Mouse (Mus musculus) MEL (cell line): ENCODE results near the gene Ctsl. TPM values are rescaled to one million over a fixed set of nuclear protein-coding genes. Genes with fewer than 3 reads are reported as not detected.

Experiments used
- DNase-seq: peaks from one replicate; pipeline ENCODE4 v3.0.0; 2011; ENCODE audit warnings: low read depth, low spot score
- H3K27ac ChIP-seq: 2 replicates; pipeline ENCODE4 v1.5.1; 2012; ENCODE audit warnings: low read depth, mild to moderate bottlenecking, control low read depth, low read length, moderate library complexity; ENCODE audit not compliant: control insufficient read depth
- H3K27me3 ChIP-seq, 2 experiments: fragments of 150-350 bp in 1 of 2; sonication (generic) in 1 of 2; 2 replicates each; pipeline ENCODE4 v1.6.1; 2012; ENCODE audit warnings: low read length in 2 of 2, mild to moderate bottlenecking in 2 of 2, improper control_type of control experiment in 1 of 2, moderate library complexity in 1 of 2; ENCODE audit not compliant: insufficient read depth in 2 of 2, control insufficient read depth in 1 of 2
- H3K36me3 ChIP-seq, 2 experiments: 2 replicates each; pipeline ENCODE4 v1.6.1; 2012 to 2014; ENCODE audit warnings: low read length in 2 of 2, improper control_type of control experiment in 1 of 2, inconsistent platforms in 1 of 2, mild to moderate bottlenecking in 1 of 2; ENCODE audit not compliant: insufficient read depth in 2 of 2, control insufficient read depth in 1 of 2
- H3K4me1 ChIP-seq, 2 experiments: fragments of 150-350 bp in 1 of 2; sonication (generic) in 1 of 2; 2 replicates each; pipeline ENCODE4 v1.6.1; 2012; ENCODE audit warnings: low read length in 2 of 2, improper control_type of control experiment in 1 of 2, mild to moderate bottlenecking in 1 of 2; ENCODE audit not compliant: insufficient read depth in 2 of 2, control insufficient read depth in 1 of 2
- H3K4me3 ChIP-seq, 2 experiments: fragments of 150-350 bp in 1 of 2; sonication (generic) in 1 of 2; 2 replicates each; pipeline ENCODE4 v1.5.1; 2012; ENCODE audit warnings: low read depth in 2 of 2, low read length in 2 of 2, mild to moderate bottlenecking in 2 of 2, moderate library complexity in 2 of 2, control low read depth in 1 of 2, improper control_type of control experiment in 1 of 2; ENCODE audit not compliant: control insufficient read depth in 1 of 2, insufficient read depth in 1 of 2
- H3K79me2 ChIP-seq: 2 replicates; pipeline ENCODE4 v1.6.1; 2012; ENCODE audit warnings: mild to moderate bottlenecking, low read length, moderate library complexity; ENCODE audit not compliant: control insufficient read depth, poor library complexity, insufficient read depth
- H3K9ac ChIP-seq: 2 replicates; pipeline ENCODE4 v1.6.1; 2012; ENCODE audit warnings: low read depth, mild to moderate bottlenecking, control low read depth, low read length, moderate library complexity; ENCODE audit not compliant: control insufficient read depth, poor library complexity, severe bottlenecking
- H3K9me3 ChIP-seq: fragments of 150-350 bp; sonication (generic); replicated peaks from 2 replicates; pipeline ENCODE4 v1.6.1; 2012; ENCODE audit warnings: mild to moderate bottlenecking, low read length, improper control_type of control experiment, moderate library complexity; ENCODE audit not compliant: insufficient read depth
- BHLHE40 ChIP-seq: IDR thresholded peaks from 2 replicates; pipeline ENCODE4 v1.6.1; 2012; ENCODE audit warnings: low read depth, mild to moderate bottlenecking, inconsistent platforms, low read length, improper control_type of control experiment, borderline replicate concordance
- CHD1 ChIP-seq: IDR thresholded peaks from 2 replicates; pipeline ENCODE4 v1.6.1; 2012; ENCODE audit warnings: low read depth, mild to moderate bottlenecking, inconsistent platforms, low read length, improper control_type of control experiment
- EP300 ChIP-seq, 2 experiments: IDR thresholded peaks; 2 replicates each; pipeline ENCODE4 v1.6.1; 2011; ENCODE audit warnings: improper control_type of control experiment in 2 of 2, low read length in 2 of 2, low read depth in 1 of 2, mild to moderate bottlenecking in 1 of 2
- ETS1 ChIP-seq: IDR thresholded peaks from 2 replicates; pipeline ENCODE4 v1.6.1; 2012; ENCODE audit warnings: low read depth, mild to moderate bottlenecking, inconsistent platforms, low read length, improper control_type of control experiment, moderate library complexity
- GATA1 ChIP-seq: IDR thresholded peaks from 2 replicates; pipeline ENCODE4 v1.6.1; 2011; ENCODE audit warnings: low read depth, low read length, improper control_type of control experiment
- HCFC1 ChIP-seq: IDR thresholded peaks from 2 replicates; pipeline ENCODE4 v1.6.1; 2012; ENCODE audit warnings: low read depth, mild to moderate bottlenecking, inconsistent platforms, low read length, improper control_type of control experiment, moderate library complexity
- JUND ChIP-seq: IDR thresholded peaks from 2 replicates; pipeline ENCODE4 v1.6.1; 2011; ENCODE audit warnings: low read depth, mild to moderate bottlenecking, improper control_type of control experiment, low read length
- MEF2A ChIP-seq: IDR thresholded peaks from 2 replicates; pipeline ENCODE4 v1.6.1; 2014; ENCODE audit warnings: low read depth, mild to moderate bottlenecking, inconsistent platforms, low read length, improper control_type of control experiment; ENCODE audit not compliant: poor library complexity, insufficient replicate concordance, severe bottlenecking; ENCODE audit errors: extremely low read depth
- MXI1 ChIP-seq: IDR thresholded peaks from 2 replicates; pipeline ENCODE4 v1.6.1; 2011; ENCODE audit warnings: mild to moderate bottlenecking, low read depth, low read length, improper control_type of control experiment
- MYB ChIP-seq: IDR thresholded peaks from 2 replicates; pipeline ENCODE4 v1.6.1; 2011; ENCODE audit warnings: mild to moderate bottlenecking, low read depth, low read length, improper control_type of control experiment
- NRF1 ChIP-seq: IDR thresholded peaks from 2 replicates; pipeline ENCODE4 v1.6.1; 2014; ENCODE audit warnings: low read depth, mild to moderate bottlenecking, inconsistent platforms, low read length, improper control_type of control experiment, moderate library complexity; ENCODE audit not compliant: poor library complexity, insufficient read depth, severe bottlenecking
- RAD21 ChIP-seq: IDR thresholded peaks from 2 replicates; pipeline ENCODE4 v1.6.1; 2011; ENCODE audit warnings: mild to moderate bottlenecking, low read depth, low read length, improper control_type of control experiment
- RCOR1 ChIP-seq: IDR thresholded peaks from 2 replicates; pipeline ENCODE4 v1.6.1; 2012; ENCODE audit warnings: low read depth, mild to moderate bottlenecking, inconsistent platforms, low read length, improper control_type of control experiment
- USF1 ChIP-seq: IDR thresholded peaks from 2 replicates; pipeline ENCODE4 v1.6.1; 2014; ENCODE audit warnings: low read depth, mild to moderate bottlenecking, inconsistent platforms, low read length, improper control_type of control experiment, moderate library complexity
- ZNF384 ChIP-seq: IDR thresholded peaks from 2 replicates; pipeline ENCODE4 v1.6.1; 2012; ENCODE audit warnings: low read depth, mild to moderate bottlenecking, inconsistent platforms, low read length, improper control_type of control experiment
- polyA plus RNA-seq, 2 experiments: library from polyadenylated mRNA; stranded (reverse) in 1 of 2; unstranded in 1 of 2; fragments of >175 nt in 1 of 2; fragments of >200 nt in 1 of 2; gene quantifications; 2 replicates each; pipeline versions ENCODE4 v1.2.1 to v1.2.4; 2012; ENCODE audit warnings: low replicate concordance in 2 of 2, low read depth in 1 of 2; ENCODE audit not compliant: insufficient read length in 2 of 2, insufficient read depth in 1 of 2, missing spikeins in 1 of 2
- total RNA-seq: library from RNA; depleted of rRNA; stranded (reverse); fragments of 300-350 nt; gene quantifications from 2 replicates; pipeline ENCODE4 v1.2.3, GENCODE M21; 2012

Ctsl gene
- total and polyA plus RNA-seq, 3 experiments, result 20.1 to 39.2 TPM; not detected in 1

- Histone ChIP-seq H3K79me2 (no peaks in the 10 kb centered on the region), H3K9me3 (no peaks in the 10 kb centered on the region), H3K27ac (peak overlapping the region; percentile 11; the same call in 1 of the 2 replicates), H3K9ac (no peak overlapping the region), H3K27me3 (no peaks in the 10 kb centered on the region), H3K36me3 (peaks cover 0 to 34% of the 10 kb centered on the region in 2 experiments; a peak in 2 of 4 replicates), H3K4me3 (no peak overlapping the region), H3K4me1 (peaks cover 16 to 24% of the 10 kb centered on the region in 2 experiments)
- TF ChIP-seq BHLHE40 (no peak), EP300 (IDR thresholded peaks at IDR 0.05; ENCODE audit: low read depth in 1 of 2, low read length in 2 of 2) (peak; percentile 47 to 64; a peak in 3 of 4 replicates), ETS1 (peak; percentile 23; the same call in 1 of the 2 replicates), MEF2A (no peak), RAD21 (no peak), NRF1 (no peak), CHD1 (no peak), ZNF384 (no peak), GATA1 (peak; percentile 62; the same call in 1 of the 2 replicates), RCOR1 (peak; percentile 18; the same call in 1 of the 2 replicates), JUND (no peak)
- DNase-seq, result peak; percentile 51
Measured at GRCm38 (mm10) chr13:64399906-64400305, 29.2 kb upstream of the Ctsl start.

GRCm38 (mm10) chr13:64398065-64398464 is 27.4 kb upstream of the Ctsl start:
- Histone ChIP-seq H3K9ac (no peak overlapping the region), H3K79me2 (no peaks in the 10 kb centered on the region), H3K27me3 (no peaks in the 10 kb centered on the region), H3K4me1 (peaks cover 13 to 23% of the 10 kb centered on the region in 2 experiments), H3K36me3 (peaks cover 0 to 21% of the 10 kb centered on the region in 2 experiments; a peak in 2 of 4 replicates), H3K4me3 (no peak overlapping the region), H3K27ac (no peak overlapping the region), H3K9me3 (no peaks in the 10 kb centered on the region)
- DNase-seq, result no peak
- 0 out of 2 replicates have a peak, but pooled peaks have one; percentile 38 for TF ChIP-seq USF1
- no peak for TF ChIP-seq MYB

GRCm38 (mm10) chr13:64396979-64397378 is 26.3 kb upstream of the Ctsl start:
- Histone ChIP-seq H3K4me3 (no peak overlapping the region), H3K4me1 (peaks cover 18 to 23% of the 10 kb centered on the region in 2 experiments), H3K27ac (no peak overlapping the region), H3K9ac (no peak overlapping the region), H3K36me3 (peaks cover 0 to 20% of the 10 kb centered on the region in 2 experiments; a peak in 2 of 4 replicates), H3K9me3 (no peaks in the 10 kb centered on the region), H3K79me2 (no peaks in the 10 kb centered on the region), H3K27me3 (no peaks in the 10 kb centered on the region)
- no peak for DNase-seq
- no peak for TF ChIP-seq MXI1
- no peak for TF ChIP-seq HCFC1
